Mouse (Mus musculus): ENCODE measurements at regions not wholly inside any gene's neighbourhood (a gene's known extent, or its start where the extent isn't known, plus 50 kb on each side); places are given as distances from the start of the nearest gene placed in this dataset.

- TF ChIP-seq CTCF (IDR thresholded peaks at IDR 0.05; ENCODE audit: low read depth, low read length), result no peak
- TF ChIP-seq EP300 (IDR thresholded peaks at IDR 0.05; ENCODE audit: insufficient read depth, low read depth, low read length), result no peak
Observed at GRCm38 (mm10) chr1:75988496-75988895, 442.4 kb downstream of the Slc4a3 start.
